Mouse (Mus musculus) brain, embryonic 14.5 days (tissue): ENCODE results near the gene Mthfd1l. TPM values are rescaled to one million over a fixed set of nuclear protein-coding genes. Genes with fewer than 3 reads are reported as not detected.
A peak's percentile ranks its signal among the peaks of the same experiment; 100 is the strongest.
"Not testable (repeated sequence)": the region's sequence is repeated elsewhere in the genome, so short reads cannot be mapped to it uniquely, and the experiment has no call there.

Experiments used
- DNase-seq: peaks from one replicate; pipeline ENCODE4 v3.0.0-alpha.2; 2011; ENCODE audit warnings: low read depth
- CTCF ChIP-seq: fragments of 200-500 bp; IDR thresholded peaks from 2 replicates; pipeline ENCODE4 v1.5.1; 2012; ENCODE audit warnings: inconsistent platforms, mild to moderate bottlenecking, moderate library complexity, borderline replicate concordance; ENCODE audit not compliant: insufficient read depth, insufficient read length; ENCODE audit errors: extremely low read depth
- POLR2A ChIP-seq: fragments of 200-500 bp; IDR thresholded peaks from 2 replicates; pipeline ENCODE4 v1.6.1; 2012; ENCODE audit warnings: mild to moderate bottlenecking, inconsistent platforms, borderline replicate concordance; ENCODE audit not compliant: poor library complexity, insufficient read depth, insufficient read length, severe bottlenecking; ENCODE audit errors: extremely low read depth
- polyA plus RNA-seq: library from polyadenylated mRNA; depleted of rRNA; stranded (reverse); fragments of >200 nt; gene quantifications from 2 replicates; pipeline ENCODE4 v1.2.3, GENCODE M21; 2012

Gene Mthfd1l
- polyA plus RNA-seq, 1 experiment: 5.3 TPM

- DNase-seq: peak; percentile 81
- TF ChIP-seq CTCF: peak; percentile 31; the same call in 1 of the 2 replicates
- no peak for TF ChIP-seq POLR2A
These were observed 133.0 kb downstream of the Mthfd1l start for GRCm38 (mm10) chr10:4105676-4106528.

DNA sequence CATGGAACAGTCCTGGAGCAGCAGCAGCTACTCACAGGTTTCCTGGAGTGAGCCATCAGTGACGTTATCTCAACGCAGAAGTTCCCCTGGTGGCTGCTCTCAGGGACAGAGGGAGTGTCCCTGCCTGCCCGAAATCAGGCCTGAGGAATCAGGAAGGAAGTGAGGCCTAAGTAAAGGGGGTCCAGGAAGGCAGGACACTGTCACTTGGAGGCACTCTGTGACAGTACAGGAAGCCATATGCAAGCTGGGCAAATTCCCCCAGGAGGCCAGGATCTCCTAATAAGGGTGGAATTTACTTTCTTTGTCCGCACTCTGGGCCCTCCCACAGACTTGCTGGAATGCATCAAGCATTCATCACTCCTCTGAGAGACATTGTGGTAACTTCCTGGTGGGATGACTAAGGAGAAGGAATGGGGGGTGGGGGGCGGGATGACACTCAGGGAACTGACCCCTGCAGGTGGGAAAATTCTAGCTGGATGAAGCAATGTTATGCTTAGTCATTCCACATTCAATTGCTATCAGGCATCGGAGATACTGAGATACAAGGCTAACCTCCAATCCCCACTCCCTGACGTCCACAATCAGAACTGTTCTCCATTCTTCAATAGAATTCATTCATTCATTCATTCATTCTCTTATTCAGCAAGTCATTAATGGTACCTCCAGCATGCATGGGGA lies 134.9 kb downstream of the Mthfd1l start:
- TF ChIP-seq POLR2A (no peak), CTCF (no peak)
- DNase-seq: peak; percentile 59

DNA sequence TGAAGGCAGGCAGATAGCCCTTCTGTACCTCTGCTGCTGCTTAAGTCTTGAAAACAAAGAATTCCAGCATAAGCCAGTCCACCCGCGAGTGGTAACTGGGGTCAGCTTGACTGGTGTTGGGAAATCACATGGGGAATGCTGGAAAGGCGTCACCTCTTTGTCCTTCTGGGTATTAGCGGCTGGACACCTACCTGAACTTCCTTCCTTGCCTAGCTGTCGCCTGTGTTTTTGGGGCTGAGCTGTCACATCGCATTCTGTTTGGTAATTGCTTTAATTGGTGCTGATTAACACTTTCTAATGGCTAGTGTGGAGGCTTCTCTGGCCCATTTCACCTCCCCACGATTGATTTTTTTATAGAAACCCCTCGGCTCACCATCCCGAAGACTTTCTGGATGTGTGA lies 135.5 kb downstream of the Mthfd1l start:
- TF ChIP-seq POLR2A: no peak
- no peak for TF ChIP-seq CTCF
- DNase-seq: peak; percentile 31

- DNase-seq: no peak
- TF ChIP-seq CTCF (no peak), POLR2A (no peak)
These were observed 138.3 kb downstream of the Mthfd1l start for GRCm38 (mm10) chr10:4111095-4111794.

DNA sequence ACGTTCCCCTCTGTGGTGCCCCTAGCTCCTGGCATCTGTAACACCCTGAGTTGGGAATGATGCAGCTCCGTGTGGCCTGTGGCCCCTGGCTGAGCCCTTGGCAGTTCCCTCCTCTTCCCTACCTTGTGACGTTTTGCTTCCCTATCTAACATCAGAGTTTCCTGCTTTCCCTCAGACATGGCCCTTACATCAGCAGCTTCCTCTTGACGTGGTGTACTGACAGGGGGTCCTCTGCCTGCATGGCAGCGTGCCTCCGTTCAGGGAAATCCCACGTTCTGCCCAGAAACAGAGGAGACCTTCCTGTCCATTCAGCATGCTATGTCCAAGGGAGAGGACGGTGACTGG lies 138.8 kb downstream of the Mthfd1l start:
- TF ChIP-seq POLR2A (no peak), CTCF (no peak)
- no peak for DNase-seq

DNA sequence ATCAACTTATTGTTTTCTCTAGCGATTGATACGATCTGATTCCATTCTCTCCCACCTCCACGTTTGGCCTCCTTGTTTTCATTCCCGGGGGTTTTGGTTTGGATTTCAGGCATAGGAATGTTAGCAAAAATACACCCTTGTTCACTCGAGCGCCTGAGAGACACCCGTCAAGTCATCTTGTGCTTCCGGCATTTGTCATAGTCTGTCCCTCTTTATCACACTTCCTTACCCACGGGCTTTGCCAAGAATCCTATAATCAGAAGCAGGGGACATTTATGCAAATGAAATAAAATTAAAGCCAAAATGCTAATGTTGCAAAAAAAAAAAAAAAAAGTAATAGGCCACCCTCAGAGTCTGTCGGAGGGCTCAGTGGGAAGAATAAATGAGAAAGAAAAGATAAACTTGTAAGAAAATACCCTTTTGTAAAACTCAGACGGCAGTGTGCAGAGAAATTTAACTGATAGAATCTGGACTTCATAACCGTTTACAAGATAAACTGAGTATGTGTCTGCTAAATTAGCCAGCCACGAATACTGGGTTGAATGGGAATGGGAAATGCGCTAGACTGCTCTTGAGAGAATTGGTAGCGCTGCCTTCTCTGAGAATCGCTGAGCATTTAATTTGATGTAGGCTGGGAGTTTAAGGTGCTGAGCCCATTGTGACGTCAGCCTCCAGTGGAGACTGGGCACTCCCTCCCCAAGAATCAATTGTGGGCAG lies 139.9 kb downstream of the Mthfd1l start:
- no peak for TF ChIP-seq CTCF
- no peak for TF ChIP-seq POLR2A
- DNase-seq: peak; percentile 79

- no peak for DNase-seq
These were observed 140.4 kb downstream of the Mthfd1l start for GRCm38 (mm10) chr10:4113328-4113658.

DNA sequence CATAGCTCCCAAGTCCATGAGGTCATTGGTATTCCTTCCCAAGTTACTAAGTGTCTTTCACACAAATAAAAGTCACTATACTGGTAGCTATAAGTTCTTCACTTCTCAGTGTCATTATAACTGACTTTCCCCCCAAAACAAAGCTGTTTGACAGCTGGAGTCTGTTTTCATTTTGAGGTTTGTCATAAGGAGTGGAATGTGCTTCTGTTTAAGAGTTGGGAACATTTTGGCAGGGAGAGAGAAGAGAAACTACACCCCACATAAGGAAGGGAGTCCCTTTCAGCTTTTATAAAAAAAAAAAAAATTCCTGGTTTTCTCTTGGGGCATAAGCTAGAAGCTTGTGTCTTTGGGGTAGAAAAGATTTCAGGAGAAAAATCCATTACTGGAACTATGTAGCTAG lies 143.7 kb downstream of the Mthfd1l start:
- no peak for DNase-seq

More at GRCm38 (mm10) chr10:4113328-4113658, 140.4 kb downstream of the Mthfd1l start:
- no peak for TF ChIP-seq POLR2A
- TF ChIP-seq CTCF: no peak

DNA sequence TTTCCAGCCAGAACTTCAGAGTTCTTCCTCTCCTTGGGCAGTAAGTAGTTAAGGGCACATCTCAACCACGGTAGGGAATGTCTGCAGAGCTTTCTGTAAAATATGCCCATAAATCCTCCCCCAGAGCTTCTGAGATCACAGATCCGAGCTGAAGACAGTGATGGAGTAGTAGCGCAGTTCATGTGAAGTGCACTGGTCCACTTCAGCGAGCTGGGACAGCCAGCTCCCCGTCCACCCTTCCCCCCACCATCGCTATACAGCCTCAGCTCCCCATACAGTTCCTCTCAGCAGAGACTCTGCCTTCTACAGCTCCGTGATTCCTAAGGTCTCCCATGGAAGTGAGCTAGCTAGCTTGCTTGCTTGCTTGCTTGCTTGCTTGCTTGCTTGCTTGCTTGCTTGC lies 144.2 kb downstream of the Mthfd1l start:
- TF ChIP-seq CTCF: no peak
- TF ChIP-seq POLR2A: no peak
- no peak for DNase-seq

More for the DNA sequence above, 143.7 kb downstream of the Mthfd1l start:
- no peak for TF ChIP-seq POLR2A
- TF ChIP-seq CTCF: no peak

DNA sequence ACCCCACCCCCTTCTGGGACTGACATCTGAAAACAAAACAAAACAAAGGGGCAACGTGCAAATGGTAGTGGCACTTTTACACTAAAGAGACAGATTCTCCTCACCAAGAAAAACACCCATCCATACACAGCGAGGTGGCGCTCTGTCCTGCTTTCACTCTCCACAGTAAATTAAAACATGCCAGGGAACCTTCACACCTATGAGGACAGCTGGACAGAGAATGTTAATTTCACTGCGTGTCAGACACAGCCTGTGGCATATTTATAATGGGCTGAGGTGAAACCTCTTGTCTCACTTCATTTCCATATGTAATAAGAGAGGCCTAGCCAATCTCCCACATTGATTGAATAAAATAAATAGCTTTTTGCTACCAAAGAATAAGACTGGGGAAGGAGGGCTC lies 146.4 kb downstream of the Mthfd1l start:
- peak; percentile 76 for DNase-seq
- TF ChIP-seq POLR2A (no peak), CTCF (no peak)

GRCm38 (mm10) chr10:4120708-4121107 lies 147.8 kb downstream of the Mthfd1l start:
- no peak for TF ChIP-seq POLR2A
- TF ChIP-seq CTCF: no peak
- DNase-seq: peak; percentile 34

- no peak for TF ChIP-seq POLR2A
- no peak for TF ChIP-seq CTCF
- DNase-seq: no peak
These were observed 148.3 kb downstream of the Mthfd1l start for GRCm38 (mm10) chr10:4121197-4121596.

GRCm38 (mm10) chr10:4123280-4123945 lies 150.5 kb downstream of the Mthfd1l start:
- DNase-seq: not testable (repeated sequence)
